ENCODE assay signal across 13 mouse cellular contexts in the genomic region with DNA sequence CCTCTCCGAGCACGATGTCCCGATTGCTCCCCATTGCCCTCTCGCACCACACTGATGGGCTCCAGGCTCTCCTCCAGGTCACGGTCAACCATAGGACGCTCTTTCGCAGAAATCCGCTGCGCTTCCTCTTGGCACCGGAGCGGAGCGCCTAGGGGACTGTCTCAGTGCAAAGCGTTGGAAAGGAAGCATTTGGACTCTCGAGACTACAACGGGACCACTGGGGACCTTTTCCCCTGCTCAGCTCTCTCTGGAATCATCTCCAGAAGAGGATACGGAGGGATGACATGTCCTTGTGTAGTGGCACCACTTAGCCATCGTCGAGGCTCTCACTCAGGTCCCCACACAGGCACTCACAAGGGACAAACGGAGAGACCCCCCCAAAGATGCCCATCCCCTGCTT. TPM values are rescaled to one million over a fixed set of nuclear protein-coding genes. Genes with fewer than 3 reads are reported as not detected.
DNase-seq lines count a peak whose midpoint lies in the region; ATAC-seq and TF ChIP-seq lines count a peak whose summit lies in the region.
"Had no signal": no experiment of that assay in that cellular context is flagged by ENCODE, and none has a peak within 500 bp of the region (broad histone marks: within the 10 kb centered on the region; RNA-seq: fewer than 3 reads in every experiment).

No protein-coding gene starts in this region.

- no peaks in the 10 kb centered on the region for H3K9me3 ChIP-seq in heart, embryonic 13.5 days
- no peaks in the 10 kb centered on the region for H3K9me3 ChIP-seq in hindbrain, embryonic 11.5 days (ENCODE audit: control insufficient read depth, low read length)
- H3K9me3 ChIP-seq in midbrain, embryonic 14.5 days (ENCODE audit: control insufficient read depth, low read length), result no peaks in the 10 kb centered on the region

- DNase-seq in heart, postnatal 10 days, result no peak
- DNase-seq in embryo, embryonic 10.5 days (ENCODE audit: low spot score), result peak; percentile 18
- DNase-seq in hindbrain, embryonic 11.5 days (ENCODE audit: low spot score), result peak; percentile 46
- peak; percentile 35 for DNase-seq in midbrain, embryonic 14.5 days
- DNase-seq in layer of hippocampus, adult 2 months (ENCODE audit: low spot score in 2 of 2), result no peak
- DNase-seq in urinary bladder, postnatal 10 days (ENCODE audit: low spot score), result no peak
- no peak for DNase-seq in urinary bladder, adult 18-20 months (ENCODE audit: low spot score in 2 of 2)
- DNase-seq: cerebellum, adult 11-12 months; liver; thymus, adult 2 months had no signal

- no peak for ATAC-seq in heart, embryonic 13.5 days (ENCODE audit: extremely low read depth, insufficient number of reproducible peaks, low FRiP score, low TSS enrichment)
- ATAC-seq in hindbrain, embryonic 11.5 days (ENCODE audit: low FRiP score), result 0 out of 2 replicates have a peak, but pooled peaks have one; percentile 7
- no peak for ATAC-seq in midbrain, embryonic 14.5 days (ENCODE audit: low FRiP score, low TSS enrichment)
- ATAC-seq: activated CD4-positive, CD25-positive, alpha-beta regulatory T cell, adult 4 months had no signal

- TF ChIP-seq CTCF in layer of hippocampus, adult 2 months (conservative IDR thresholded peaks at IDR 0.05), result no peak

- 3% methylated on average over 19 of the region's 19 CpGs for WGBS in heart, embryonic 13.5 days
- WGBS in hindbrain, embryonic 11.5 days, result 1% methylated on average over 19 of the region's 19 CpGs
- 1% methylated on average over 19 of the region's 19 CpGs for WGBS in midbrain, embryonic 14.5 days

- peak overlapping the region; percentile 40 for H3K4me3 ChIP-seq in heart, embryonic 13.5 days
- peak overlapping the region; percentile 30; the same call in 1 of the 2 replicates for H3K4me3 ChIP-seq in hindbrain, embryonic 11.5 days (ENCODE audit: low read depth, low read length)
- no peak overlapping the region for H3K4me3 ChIP-seq in midbrain, embryonic 14.5 days (replicated peaks; ENCODE audit: low read depth, low read length)
- H3K4me3 ChIP-seq in layer of hippocampus, adult 2 months, result no peak overlapping the region

- peaks cover 82% of the 10 kb centered on the region for H3K27me3 ChIP-seq in heart, embryonic 13.5 days (replicated peaks)
- H3K27me3 ChIP-seq in hindbrain, embryonic 11.5 days (ENCODE audit: control insufficient read depth, insufficient read depth, low read length), result peaks cover 53% of the 10 kb centered on the region
- peaks cover 54% of the 10 kb centered on the region for H3K27me3 ChIP-seq in midbrain, embryonic 14.5 days (ENCODE audit: control insufficient read depth, insufficient read depth, low read length)

- no peak overlapping the region for H3K9ac ChIP-seq in heart, embryonic 13.5 days
- no peak overlapping the region for H3K9ac ChIP-seq in hindbrain, embryonic 11.5 days (ENCODE audit: low read depth, low read length)
- 0 out of 2 replicates have a peak overlapping the region, but pooled peaks have one; percentile 7 for H3K9ac ChIP-seq in midbrain, embryonic 14.5 days (replicated peaks; ENCODE audit: low read length)

- intact Hi-C loops in heart, postnatal 10 days (cut with DNase I), result no loop called here

- H3K4me1 ChIP-seq in heart, embryonic 13.5 days, result peaks cover 19% of the 10 kb centered on the region
- H3K4me1 ChIP-seq in hindbrain, embryonic 11.5 days (replicated peaks; ENCODE audit: control insufficient read depth, insufficient read depth, low read length), result peaks cover 11% of the 10 kb centered on the region
- H3K4me1 ChIP-seq in midbrain, embryonic 14.5 days (ENCODE audit: control insufficient read depth, insufficient read depth, low read length), result peaks cover 9% of the 10 kb centered on the region

- H3K4me2 ChIP-seq in heart, embryonic 13.5 days, result peak overlapping the region; percentile 62
- H3K4me2 ChIP-seq in hindbrain, embryonic 11.5 days (replicated peaks; ENCODE audit: low read depth, low read length), result peak overlapping the region; percentile 19; the same call in 1 of the 2 replicates
- H3K4me2 ChIP-seq in midbrain, embryonic 14.5 days (ENCODE audit: low read length), result peak overlapping the region; percentile 59

- H3K27ac ChIP-seq in heart, embryonic 13.5 days (replicated peaks), result no peak overlapping the region
- H3K27ac ChIP-seq in hindbrain, embryonic 11.5 days (ENCODE audit: low read depth, low read length), result no peak overlapping the region
- H3K27ac ChIP-seq in midbrain, embryonic 14.5 days (replicated peaks; ENCODE audit: low read depth, low read length), result no peak overlapping the region
- H3K27ac ChIP-seq in layer of hippocampus, adult 2 months, result no peak overlapping the region
- H3K27ac ChIP-seq: kidney, postnatal 0 days had no signal

- H3K36me3 ChIP-seq in heart, embryonic 13.5 days, result peaks cover 4% of the 10 kb centered on the region
- no peaks in the 10 kb centered on the region for H3K36me3 ChIP-seq in hindbrain, embryonic 11.5 days (ENCODE audit: control insufficient read depth, insufficient read depth, low read length)
- peaks cover 2% of the 10 kb centered on the region for H3K36me3 ChIP-seq in midbrain, embryonic 14.5 days (ENCODE audit: control insufficient read depth, insufficient read depth, low read length)

RNA-seq across cellular contexts. Expression of a gene that starts 0.7 kb away (rescaled TPM):
- polyA plus RNA-seq in heart, embryonic 13.5 days (2015; fragmentation: Nextera tagmentation; extraction: Ambion mirVana), result not detected in 2 replicates
- 1 to 10 TPM; 1.8 to 8.2 TPM for total RNA-seq in heart, postnatal 10 days (2021)
- 0.14 TPM in 1 of 2 replicates, not detected in the other for polyA plus RNA-seq in hindbrain, embryonic 11.5 days (2014; fragmentation: Nextera tagmentation; extraction: Ambion mirVana)
- not detected in 2 replicates for polyA plus RNA-seq in midbrain, embryonic 14.5 days (2014; fragmentation: Nextera tagmentation; extraction: Ambion mirVana)
- under 1 TPM in 1 of 2 experiments, not detected in 1; 0.15 TPM for total RNA-seq in layer of hippocampus, adult 2 months (2021)
- polyA plus RNA-seq: activated CD4-positive, CD25-positive, alpha-beta regulatory T cell, adult 4 months; kidney, postnatal 0 days had no signal

RNA-seq across cellular contexts. Expression of a gene that starts 16.5 kb away (rescaled TPM):
- 46.0 and 47.4 TPM in 2 replicates for polyA plus RNA-seq in heart, embryonic 13.5 days (2015; fragmentation: Nextera tagmentation; extraction: Ambion mirVana)
- total RNA-seq in heart, postnatal 10 days (2021), result 10 to 100 TPM; 20.8 to 23.3 TPM
- 105 TPM in 2 replicates for polyA plus RNA-seq in hindbrain, embryonic 11.5 days (2014; fragmentation: Nextera tagmentation; extraction: Ambion mirVana)
- polyA plus RNA-seq in midbrain, embryonic 14.5 days (2014; fragmentation: Nextera tagmentation; extraction: Ambion mirVana), result 114 and 120 TPM in 2 replicates
- 10 to 100 TPM; 30.1 to 32.8 TPM for total RNA-seq in layer of hippocampus, adult 2 months (2021)

RNA-seq across cellular contexts. Expression of a gene that starts 42.7 kb away (rescaled TPM):
- polyA plus RNA-seq in heart, embryonic 13.5 days (2015; fragmentation: Nextera tagmentation; extraction: Ambion mirVana), result not detected in 2 replicates
- not detected for total RNA-seq in heart, postnatal 10 days (2021)
- polyA plus RNA-seq in hindbrain, embryonic 11.5 days (2014; fragmentation: Nextera tagmentation; extraction: Ambion mirVana), result not detected in 2 replicates
- 0.21 and 0.57 TPM in 2 replicates for polyA plus RNA-seq in midbrain, embryonic 14.5 days (2014; fragmentation: Nextera tagmentation; extraction: Ambion mirVana)
- 10 to 100 TPM; 15.1 to 18.0 TPM for total RNA-seq in layer of hippocampus, adult 2 months (2021)
- polyA plus RNA-seq: activated CD4-positive, CD25-positive, alpha-beta regulatory T cell, adult 4 months; kidney, postnatal 0 days had no signal

RNA-seq across cellular contexts. Expression of a gene that starts 56.2 kb away (rescaled TPM):
- polyA plus RNA-seq in heart, embryonic 13.5 days (2015; fragmentation: Nextera tagmentation; extraction: Ambion mirVana), result 50.6 and 52.3 TPM in 2 replicates
- total RNA-seq in heart, postnatal 10 days (2021), result 10 to 100 TPM; 16.3 to 18.0 TPM
- 112 and 113 TPM in 2 replicates for polyA plus RNA-seq in hindbrain, embryonic 11.5 days (2014; fragmentation: Nextera tagmentation; extraction: Ambion mirVana)
- polyA plus RNA-seq in midbrain, embryonic 14.5 days (2014; fragmentation: Nextera tagmentation; extraction: Ambion mirVana), result 37.7 and 41.9 TPM in 2 replicates
- total RNA-seq in layer of hippocampus, adult 2 months (2021), result 10 to 100 TPM in 1 of 2 experiments, 1 to 10 TPM in 1; 9.9 to 11.3 TPM

RNA-seq across cellular contexts. Expression of a gene that starts 56.2 kb away (rescaled TPM):
- polyA plus RNA-seq in heart, embryonic 13.5 days (2015; fragmentation: Nextera tagmentation; extraction: Ambion mirVana), result 7.2 TPM in 2 replicates
- 1 to 10 TPM; 6.8 to 7.0 TPM for total RNA-seq in heart, postnatal 10 days (2021)
- polyA plus RNA-seq in hindbrain, embryonic 11.5 days (2014; fragmentation: Nextera tagmentation; extraction: Ambion mirVana), result 14.2 and 15.7 TPM in 2 replicates
- polyA plus RNA-seq in midbrain, embryonic 14.5 days (2014; fragmentation: Nextera tagmentation; extraction: Ambion mirVana), result 18.8 and 24.6 TPM in 2 replicates
- 10 to 100 TPM; 19.2 to 25.0 TPM for total RNA-seq in layer of hippocampus, adult 2 months (2021)

Comparison
In these comparisons a context has a peak if more than half of its experiments do, and no peak if none do; other contexts are left out.
1. H3K4me3 ChIP-seq: peak in heart, embryonic 13.5 days (single experiment) and hindbrain, embryonic 11.5 days (single experiment); none in midbrain, embryonic 14.5 days (single experiment) and layer of hippocampus, adult 2 months (single experiment).
2. DNase-seq: peak in embryo, embryonic 10.5 days (single experiment), hindbrain, embryonic 11.5 days (single experiment) and midbrain, embryonic 14.5 days (single experiment); none in heart, postnatal 10 days (0 of 2), layer of hippocampus, adult 2 months (0 of 2), urinary bladder, postnatal 10 days (single experiment) and urinary bladder, adult 18-20 months (0 of 2).
3. Peak in every context shown above with its lines, with median percentiles within 50 percentile points of each other: H3K4me2 ChIP-seq.